Mouse (Mus musculus) limb, embryonic 15.5 days (tissue): ENCODE results near the gene Arhgef25. TPM values are rescaled to one million over a fixed set of nuclear protein-coding genes. Genes with fewer than 3 reads are reported as not detected.

Experiments used
- ATAC-seq: fragments of 200-750 bp; cut with Nextera tagmentation; 2 replicates; pipeline ENCODE4 v1.8.0; 2017; ENCODE audit warnings: low read depth, moderate TSS enrichment; ENCODE audit not compliant: insufficient number of reproducible peaks, low FRiP score, low TSS enrichment
- H3K27ac ChIP-seq: fragments of 300-500 bp; sonication (generic); 2 replicates; pipeline ENCODE4 v1.5.1; 2015; ENCODE audit warnings: moderate library complexity, mild to moderate bottlenecking, inconsistent platforms
- H3K27me3 ChIP-seq: fragments of 300-500 bp; sonication (generic); 2 replicates; pipeline ENCODE4 v1.6.1; 2015; ENCODE audit warnings: inconsistent platforms
- H3K36me3 ChIP-seq: fragments of 300-500 bp; sonication (generic); 2 replicates; pipeline ENCODE4 v1.6.1; 2015; ENCODE audit warnings: inconsistent platforms
- H3K4me1 ChIP-seq: fragments of 300-500 bp; sonication (generic); 2 replicates; pipeline ENCODE4 v1.6.1; 2015; ENCODE audit warnings: inconsistent platforms
- H3K4me2 ChIP-seq: fragments of 300-500 bp; sonication (generic); 2 replicates; pipeline ENCODE4 v1.6.1; 2015; ENCODE audit warnings: mild to moderate bottlenecking, inconsistent platforms
- H3K4me3 ChIP-seq: fragments of 300-500 bp; sonication (generic); 2 replicates; pipeline ENCODE4 v1.5.1; 2015; ENCODE audit warnings: mild to moderate bottlenecking, inconsistent platforms
- H3K9ac ChIP-seq: fragments of 300-500 bp; sonication (generic); 2 replicates; pipeline ENCODE4 v1.6.1; 2015; ENCODE audit warnings: inconsistent platforms
- H3K9me3 ChIP-seq: fragments of 300-500 bp; sonication (generic); 2 replicates; pipeline ENCODE4 v1.6.1; 2016; ENCODE audit warnings: inconsistent platforms
- WGBS: fragments of 180-500 bp; shearing (Covaris S2); methylation state at CpG from one replicate; pipeline ENCODE4 v1.1.7; 2015; 5-methylcytosine and 5-hydroxymethylcytosine counted together
- polyA plus RNA-seq: library from polyadenylated mRNA; unstranded; fragments of >200 nt; fragmentation: Nextera tagmentation; extraction: Ambion mirVana; gene quantifications from 2 replicates; pipeline ENCODE4 v1.2.1, GENCODE M21; 2015

Arhgef25 gene
- 115 and 118 TPM in 2 replicates for polyA plus RNA-seq

DNA sequence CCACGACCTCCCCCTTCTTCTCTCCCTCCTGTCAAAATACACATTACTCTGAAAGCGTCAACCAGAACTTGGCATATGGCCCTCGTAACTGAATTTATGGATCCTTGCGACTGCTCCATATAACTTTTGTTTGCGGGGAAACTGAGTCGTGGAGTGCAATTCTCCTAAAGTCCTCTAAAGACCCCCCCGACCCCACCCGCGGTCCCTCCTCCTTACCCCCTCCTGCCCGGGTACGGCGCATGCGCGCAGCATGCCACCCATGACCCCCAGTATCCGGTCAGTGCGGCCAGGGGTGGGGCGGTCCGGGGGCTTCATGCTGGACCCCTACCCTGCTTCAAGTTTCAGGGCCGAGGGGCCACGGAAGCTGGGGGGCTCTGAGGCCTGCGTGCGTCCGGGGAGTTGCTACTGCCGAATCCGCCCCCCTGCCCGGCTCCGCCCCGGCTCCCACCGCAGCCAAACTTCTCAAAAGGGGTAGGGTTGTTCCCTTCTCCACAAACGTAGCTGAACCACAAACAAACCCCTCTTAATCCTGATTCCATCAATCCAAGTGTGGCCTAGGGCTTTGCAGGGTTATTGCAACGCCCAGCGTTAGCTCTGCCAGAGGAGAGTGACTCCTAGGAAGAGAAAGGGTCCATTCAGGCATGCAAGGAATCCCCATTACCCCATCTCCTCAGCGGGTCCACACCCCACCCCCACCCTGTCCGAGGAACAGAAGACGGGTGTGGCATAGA is at the start of gene Arhgef25:
Arhgef25 (minus strand) TSS at position 433 of the 731 bp plus-strand sequence.
- peaks cover 47% of the 10 kb centered on the region for H3K4me1 ChIP-seq
- ATAC-seq: peak; percentile 62

DNA sequence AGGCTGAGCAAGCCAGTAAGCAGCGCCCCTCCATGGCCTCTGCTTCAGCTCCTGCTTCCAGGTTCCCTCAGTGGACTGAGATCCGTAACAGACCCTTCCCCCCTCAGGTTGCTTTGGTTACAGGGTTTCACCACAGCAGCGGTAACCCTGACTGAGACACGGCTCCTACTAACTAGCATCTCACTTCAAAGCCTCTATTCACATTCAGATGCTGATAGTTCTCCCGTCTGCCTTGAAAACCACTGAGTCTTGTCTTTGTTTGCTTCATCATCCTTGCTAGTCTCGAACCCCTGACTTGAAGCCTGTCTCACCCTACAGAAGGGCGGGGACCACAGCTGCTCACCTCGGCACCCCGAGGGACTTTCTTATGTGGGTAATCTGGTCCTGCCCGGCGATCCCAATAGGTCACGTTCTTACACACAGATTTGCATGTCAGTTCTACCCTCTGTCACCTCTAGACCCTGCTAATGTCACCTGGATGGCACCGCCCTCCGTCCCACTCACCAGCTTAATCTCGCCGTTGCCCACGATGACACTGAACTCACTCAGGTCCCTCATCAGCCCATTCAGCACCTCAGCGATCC is 48.5 kb upstream of the Arhgef25 start:
- no peak for ATAC-seq

More for the DNA sequence above, at the start of gene Arhgef25:
- Histone ChIP-seq H3K36me3 (peaks cover 39% of the 10 kb centered on the region), H3K27ac (peak within 1 kb of the TSS; percentile 96), H3K4me3 (peak within 1 kb of the TSS; percentile 76), H3K27me3 (no peaks in the 10 kb centered on the region), H3K9me3 (no peaks in the 10 kb centered on the region), H3K4me2 (peak within 1 kb of the TSS; percentile 88), H3K9ac (peak within 1 kb of the TSS; percentile 78)
- 1% methylated on average over 35 of the region's 35 CpGs for WGBS

DNA sequence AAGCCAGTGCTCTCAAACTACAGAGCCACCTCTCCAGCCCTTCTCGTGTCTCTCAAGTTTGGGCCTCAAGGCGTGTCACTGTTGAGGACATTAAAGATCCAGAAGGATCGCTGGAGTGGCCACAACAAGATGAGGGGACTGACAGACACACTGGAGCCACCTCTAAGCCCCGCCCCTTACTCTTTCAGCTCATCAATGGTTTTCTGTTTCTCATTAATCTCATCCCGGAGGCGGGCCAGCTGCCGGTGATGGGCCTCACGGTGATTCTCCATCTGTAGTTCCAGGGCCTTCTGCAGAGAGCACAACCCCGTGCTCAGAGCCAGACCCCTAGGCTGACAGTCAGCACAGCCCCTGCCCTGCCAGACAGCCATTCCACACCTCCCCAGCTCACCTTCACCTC is 46.7 kb upstream of the Arhgef25 start:
- Histone ChIP-seq H3K9me3 (no peaks in the 10 kb centered on the region), H3K4me3 (no peak overlapping the region), H3K36me3 (peaks cover 10% of the 10 kb centered on the region; the same call in 1 of the 2 replicates), H3K4me1 (0 out of 2 replicates have a peak, but pooled peaks cover 6% of the 10 kb centered on the region), H3K27ac (no peak overlapping the region), H3K4me2 (no peak overlapping the region), H3K9ac (no peak overlapping the region), H3K27me3 (no peaks in the 10 kb centered on the region)
- ATAC-seq: no peak
- 24% methylated on average over 9 of the region's 9 CpGs for WGBS

More for the DNA sequence above, 48.5 kb upstream of the Arhgef25 start:
- no peaks in the 10 kb centered on the region for H3K27me3 ChIP-seq
- H3K27ac ChIP-seq: no peak overlapping the region
- no peak overlapping the region for H3K9ac ChIP-seq
- H3K4me1 ChIP-seq: 0 out of 2 replicates have a peak, but pooled peaks cover 6% of the 10 kb centered on the region
- H3K36me3 ChIP-seq: peaks cover 17% of the 10 kb centered on the region; the same call in 1 of the 2 replicates
- no peak overlapping the region for H3K4me2 ChIP-seq
- no peak overlapping the region for H3K4me3 ChIP-seq
- WGBS: 71% methylated on average over 18 of the region's 18 CpGs
- no peaks in the 10 kb centered on the region for H3K9me3 ChIP-seq

DNA sequence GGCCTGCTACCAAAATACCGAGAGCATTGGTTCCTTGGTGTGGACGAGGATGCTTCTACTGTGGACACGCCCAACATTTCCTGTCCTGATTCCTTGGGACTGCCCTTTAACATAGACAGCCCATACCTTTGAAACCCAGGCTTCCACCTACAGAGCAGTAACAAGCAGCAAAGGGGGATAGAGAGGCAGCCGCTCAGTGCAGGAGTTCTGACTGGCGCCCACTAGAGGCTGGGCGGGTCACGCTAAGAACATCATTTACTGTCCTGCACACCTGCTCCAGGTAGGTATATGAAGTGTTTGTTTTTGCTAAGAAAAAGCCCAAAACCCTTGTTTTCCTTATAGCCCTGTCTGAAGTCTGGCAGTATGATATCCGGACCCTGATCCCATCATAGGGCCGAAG is 43.3 kb upstream of the Arhgef25 start:
- Histone ChIP-seq H3K9me3 (no peaks in the 10 kb centered on the region), H3K4me1 (0 out of 2 replicates have a peak, but pooled peaks cover 6% of the 10 kb centered on the region)

DNA sequence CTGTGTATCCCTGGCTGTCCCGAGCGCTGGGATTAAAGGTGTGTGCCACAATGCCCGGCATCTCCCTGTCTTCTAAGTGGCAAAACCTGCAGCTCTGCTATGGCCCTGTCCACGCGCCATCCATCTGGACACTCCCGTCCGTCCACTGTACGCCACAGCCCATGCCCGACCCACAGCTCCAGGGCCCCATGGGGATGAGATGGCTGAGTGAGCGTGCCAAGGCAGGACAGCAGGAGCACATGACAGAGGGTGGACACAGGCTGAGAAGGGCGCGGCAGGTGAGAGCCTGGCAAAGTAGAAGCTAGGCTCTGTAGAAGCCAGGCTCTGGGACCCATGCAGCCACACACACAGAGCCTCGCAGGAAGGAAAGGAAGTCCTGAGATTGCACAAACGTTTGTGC is 41.9 kb upstream of the Arhgef25 start:
- Histone ChIP-seq H3K9ac (no peak overlapping the region), H3K4me3 (no peak overlapping the region)

More for the DNA sequence above, 43.3 kb upstream of the Arhgef25 start:
- ATAC-seq: no peak
- no peak overlapping the region for H3K4me3 ChIP-seq
- 80% methylated on average over 9 of the region's 9 CpGs for WGBS
- no peak overlapping the region for H3K27ac ChIP-seq
- H3K9ac ChIP-seq: no peak overlapping the region
- H3K4me2 ChIP-seq: no peak overlapping the region
- H3K27me3 ChIP-seq: no peaks in the 10 kb centered on the region
- H3K36me3 ChIP-seq: 0 out of 2 replicates have a peak, but pooled peaks cover 3% of the 10 kb centered on the region

DNA sequence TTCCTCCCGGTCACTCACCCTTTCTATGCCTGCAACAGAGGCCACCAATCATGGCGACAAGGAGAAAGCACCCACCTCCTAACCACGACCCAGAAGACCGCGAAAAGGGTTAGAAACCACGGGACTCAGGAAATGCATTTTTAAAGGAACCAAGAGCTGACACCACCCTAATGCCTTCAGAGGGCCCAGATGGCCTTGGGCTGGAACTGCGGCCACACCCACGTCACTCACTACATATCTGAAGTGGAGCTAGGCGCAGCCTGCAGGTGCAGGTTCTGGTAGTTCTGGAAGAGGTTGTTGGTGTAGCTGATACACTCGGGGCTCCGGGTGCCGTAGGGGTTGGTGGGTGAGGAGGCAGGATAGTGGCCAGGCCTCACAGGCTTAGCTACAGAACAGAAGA is 40.8 kb upstream of the Arhgef25 start:
- peaks cover 3% of the 10 kb centered on the region; the same call in 1 of the 2 replicates for H3K4me1 ChIP-seq
- H3K9ac ChIP-seq: no peak overlapping the region
- peaks cover 1% of the 10 kb centered on the region; the same call in 1 of the 2 replicates for H3K27me3 ChIP-seq
- no peaks in the 10 kb centered on the region for H3K9me3 ChIP-seq
- H3K27ac ChIP-seq: no peak overlapping the region
- no peak for ATAC-seq
- WGBS: 74% methylated on average over 12 of the region's 12 CpGs
- H3K36me3 ChIP-seq: no peaks in the 10 kb centered on the region
- no peak overlapping the region for H3K4me2 ChIP-seq
- no peak overlapping the region for H3K4me3 ChIP-seq

More for the DNA sequence above, 41.9 kb upstream of the Arhgef25 start:
- Histone ChIP-seq H3K27ac (no peak overlapping the region), H3K4me1 (0 out of 2 replicates have a peak, but pooled peaks cover 4% of the 10 kb centered on the region), H3K36me3 (no peaks in the 10 kb centered on the region), H3K4me2 (no peak overlapping the region), H3K9me3 (no peaks in the 10 kb centered on the region), H3K27me3 (no peaks in the 10 kb centered on the region)
- ATAC-seq: no peak
- 83% methylated on average over 14 of the region's 14 CpGs for WGBS

DNA sequence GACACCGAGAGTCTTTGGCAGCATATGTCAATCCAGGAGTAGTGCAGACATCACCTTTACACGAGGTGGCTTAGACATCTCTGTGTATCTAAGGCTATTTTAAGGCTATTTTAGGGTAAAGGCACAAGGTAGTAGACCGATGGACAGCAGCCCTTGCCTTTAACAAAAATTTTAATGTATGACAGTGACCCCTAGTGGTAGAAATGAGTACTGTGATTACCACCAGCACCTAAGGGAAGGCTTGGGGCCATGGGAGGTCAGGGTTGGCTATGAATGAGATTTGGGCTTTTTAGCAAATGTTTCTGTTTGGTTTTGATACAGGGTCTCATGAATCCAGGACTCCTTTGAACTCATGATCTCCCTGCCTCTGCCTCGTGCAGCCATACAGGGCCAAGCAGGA is 39.0 kb upstream of the Arhgef25 start:
- H3K4me2 ChIP-seq: no peak overlapping the region
- no peaks in the 10 kb centered on the region for H3K9me3 ChIP-seq
- no peak overlapping the region for H3K27ac ChIP-seq
- no peak for ATAC-seq
- no peak overlapping the region for H3K9ac ChIP-seq
- peaks cover 5% of the 10 kb centered on the region; the same call in 1 of the 2 replicates for H3K4me1 ChIP-seq
- no peaks in the 10 kb centered on the region for H3K36me3 ChIP-seq
- H3K4me3 ChIP-seq: no peak overlapping the region
- peaks cover 7% of the 10 kb centered on the region; the same call in 1 of the 2 replicates for H3K27me3 ChIP-seq
- WGBS: 16% methylated on average over 4 of the region's 4 CpGs

DNA sequence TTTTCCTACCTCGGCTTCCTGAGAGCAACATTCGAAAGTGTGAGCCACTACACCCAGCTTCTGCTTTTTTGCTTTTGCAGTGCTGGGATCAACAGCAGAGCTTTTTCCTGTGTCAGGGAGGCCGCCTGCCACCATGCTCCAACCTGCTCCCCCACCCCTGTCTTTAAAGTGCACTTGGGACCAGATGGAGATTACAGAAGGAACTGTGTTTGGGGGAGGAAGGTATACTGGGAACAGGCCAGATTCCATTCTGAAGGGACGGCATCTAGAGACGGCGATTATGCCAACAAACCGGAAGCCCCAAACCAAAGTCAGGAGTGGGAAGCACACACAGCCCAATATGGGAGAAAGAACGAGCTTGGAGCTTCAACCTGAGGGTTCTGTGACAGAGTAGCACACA is 37.3 kb upstream of the Arhgef25 start:
- H3K36me3 ChIP-seq: no peaks in the 10 kb centered on the region
- WGBS: 77% methylated on average over 8 of the region's 8 CpGs
- H3K4me1 ChIP-seq: peaks cover 5% of the 10 kb centered on the region; the same call in 1 of the 2 replicates
- H3K27ac ChIP-seq: no peak overlapping the region
- H3K9ac ChIP-seq: no peak overlapping the region
- ATAC-seq: no peak
- no peaks in the 10 kb centered on the region for H3K9me3 ChIP-seq
- H3K27me3 ChIP-seq: peaks cover 7% of the 10 kb centered on the region; the same call in 1 of the 2 replicates
- no peak overlapping the region for H3K4me3 ChIP-seq
- no peak overlapping the region for H3K4me2 ChIP-seq

DNA sequence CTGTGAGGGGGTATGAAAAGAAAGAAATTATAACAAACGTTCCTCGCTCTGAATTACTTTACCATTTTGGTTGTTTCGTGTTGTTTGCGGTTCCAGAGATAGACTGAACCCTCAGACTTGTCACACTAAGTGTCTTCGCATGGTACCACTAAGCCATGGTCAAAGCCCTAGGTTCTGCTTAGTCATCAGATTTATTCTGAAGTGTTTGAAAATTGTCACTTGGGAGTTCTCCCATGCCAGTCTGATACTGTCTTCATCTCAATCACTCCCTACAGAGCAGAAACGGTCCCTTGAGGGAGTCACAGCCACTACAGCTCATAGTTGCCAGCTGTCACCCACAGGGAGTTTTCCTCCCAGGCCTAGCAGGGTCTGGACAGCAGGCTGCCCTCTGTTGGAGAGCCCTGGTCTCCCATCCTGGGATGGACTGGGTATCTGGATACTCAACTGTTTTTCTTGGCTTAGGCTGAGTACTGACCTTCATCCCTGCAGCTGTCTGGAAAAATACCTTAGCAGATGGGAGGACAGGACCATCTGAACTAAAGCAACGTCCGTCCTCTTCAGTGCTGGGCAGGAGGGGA is 36.5 kb upstream of the Arhgef25 start:
- H3K9ac ChIP-seq: no peak overlapping the region
- peaks cover 5% of the 10 kb centered on the region; the same call in 1 of the 2 replicates for H3K4me1 ChIP-seq
- H3K4me2 ChIP-seq: no peak overlapping the region
- no peaks in the 10 kb centered on the region for H3K9me3 ChIP-seq
- H3K4me3 ChIP-seq: no peak overlapping the region
- 69% methylated on average over 8 of the region's 8 CpGs for whole genome bisulfite sequencing
- no peak overlapping the region for H3K27ac ChIP-seq
- no peaks in the 10 kb centered on the region for H3K36me3 ChIP-seq
- H3K27me3 ChIP-seq: peaks cover 7% of the 10 kb centered on the region; the same call in 1 of the 2 replicates
- ATAC-seq: no peak

DNA sequence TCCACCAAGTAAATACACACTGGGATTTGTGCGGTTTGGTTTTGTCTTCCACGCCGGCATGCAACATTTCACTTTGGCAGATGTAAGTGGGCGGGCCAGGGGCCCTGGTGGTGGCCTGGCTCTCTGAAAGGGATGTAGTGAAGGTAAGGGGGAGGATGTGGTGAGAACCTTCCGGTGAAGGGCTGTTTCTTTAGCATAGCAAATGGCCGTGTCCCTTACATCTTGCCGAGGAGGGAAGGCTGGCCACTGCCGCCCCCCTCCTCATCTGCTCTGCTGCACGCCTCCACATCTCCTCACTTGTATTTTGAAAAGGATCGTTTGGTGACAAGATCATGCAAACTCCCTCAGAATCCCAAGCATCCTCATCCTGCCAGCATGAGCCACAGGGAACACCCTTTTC is 35.8 kb upstream of the Arhgef25 start:
- WGBS: 21% methylated on average over 10 of the region's 10 CpGs
- Histone ChIP-seq H3K36me3 (no peaks in the 10 kb centered on the region), H3K4me3 (no peak overlapping the region), H3K4me2 (no peak overlapping the region), H3K27me3 (peaks cover 7% of the 10 kb centered on the region; the same call in 1 of the 2 replicates), H3K4me1 (peaks cover 5% of the 10 kb centered on the region; the same call in 1 of the 2 replicates), H3K27ac (no peak overlapping the region), H3K9me3 (no peaks in the 10 kb centered on the region), H3K9ac (no peak overlapping the region)
- no peak for ATAC-seq

DNA sequence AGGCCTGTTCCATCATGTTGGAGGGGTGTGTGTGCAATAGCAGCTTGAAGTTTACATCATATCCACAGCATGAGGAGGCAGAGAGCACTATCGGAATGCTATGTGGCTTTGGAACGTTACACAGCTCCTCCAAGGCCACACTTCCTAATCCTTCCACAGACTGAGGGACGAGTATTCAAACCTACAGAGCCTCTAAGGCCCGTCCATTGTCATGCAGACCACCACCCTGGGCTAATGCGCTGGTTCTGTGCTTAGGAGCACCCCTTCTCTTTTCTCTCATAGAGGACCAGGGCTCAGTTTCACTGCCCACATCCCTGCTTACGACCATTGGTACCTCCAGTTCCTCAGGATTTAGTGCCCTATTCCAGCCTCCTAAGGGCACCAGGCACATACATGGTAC is 35.3 kb upstream of the Arhgef25 start:
- WGBS: 48% methylated on average over 6 of the region's 6 CpGs
- H3K9me3 ChIP-seq: no peaks in the 10 kb centered on the region
- peaks cover 5% of the 10 kb centered on the region; the same call in 1 of the 2 replicates for H3K4me1 ChIP-seq
- H3K4me3 ChIP-seq: no peak overlapping the region
- H3K27me3 ChIP-seq: peaks cover 7% of the 10 kb centered on the region; the same call in 1 of the 2 replicates
- H3K4me2 ChIP-seq: no peak overlapping the region
- no peak overlapping the region for H3K9ac ChIP-seq
- ATAC-seq: no peak
- H3K36me3 ChIP-seq: no peaks in the 10 kb centered on the region
- H3K27ac ChIP-seq: no peak overlapping the region
